Mouse (Mus musculus) cerebellum, adult 2 months (tissue): ENCODE data around the gene Nt5c1a.

Source experiments
- CTCF ChIP-seq: fragments of 200-500 bp; IDR thresholded peaks from 2 replicates; pipeline ENCODE4 v1.5.1; 2011; ENCODE audit warnings: low read depth, mild to moderate bottlenecking, control low read depth, low read length, moderate library complexity, borderline replicate concordance; ENCODE audit not compliant: insufficient read depth
- POLR2A ChIP-seq: fragments of 200-500 bp; IDR thresholded peaks from 2 replicates; pipeline ENCODE4 v1.6.1; 2011; ENCODE audit warnings: low read length, control low read depth, borderline replicate concordance; ENCODE audit not compliant: insufficient read depth

DNA sequence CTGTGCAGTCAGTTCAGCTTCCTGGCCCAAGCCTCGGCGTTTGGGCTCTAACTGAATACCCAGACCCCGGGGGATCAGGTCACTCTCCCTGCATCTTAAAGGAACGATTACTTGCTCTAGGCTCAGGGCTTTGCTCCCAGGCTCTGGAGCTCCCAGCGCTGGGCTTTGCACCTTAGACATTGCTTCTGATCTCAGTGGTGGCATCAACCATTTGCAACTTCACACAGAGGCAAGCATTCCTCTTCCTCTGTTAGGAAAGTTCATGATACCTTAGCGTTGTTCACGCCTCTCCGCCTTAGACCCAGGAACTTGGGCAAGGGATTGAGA is 753 bp downstream of the Nt5c1a start:
- TF ChIP-seq CTCF (no peak), POLR2A (no peak)
